Mouse (Mus musculus) brain, embryonic 14.5 days (tissue): ENCODE data around the gene Fam71e1.

Source experiments
- CTCF ChIP-seq: fragments of 200-500 bp; IDR thresholded peaks from 2 replicates; pipeline ENCODE4 v1.5.1; 2012; ENCODE audit warnings: inconsistent platforms, mild to moderate bottlenecking, moderate library complexity, borderline replicate concordance; ENCODE audit not compliant: insufficient read depth, insufficient read length; ENCODE audit errors: extremely low read depth
- POLR2A ChIP-seq: fragments of 200-500 bp; IDR thresholded peaks from 2 replicates; pipeline ENCODE4 v1.6.1; 2012; ENCODE audit warnings: mild to moderate bottlenecking, inconsistent platforms, borderline replicate concordance; ENCODE audit not compliant: poor library complexity, insufficient read depth, insufficient read length, severe bottlenecking; ENCODE audit errors: extremely low read depth

DNA sequence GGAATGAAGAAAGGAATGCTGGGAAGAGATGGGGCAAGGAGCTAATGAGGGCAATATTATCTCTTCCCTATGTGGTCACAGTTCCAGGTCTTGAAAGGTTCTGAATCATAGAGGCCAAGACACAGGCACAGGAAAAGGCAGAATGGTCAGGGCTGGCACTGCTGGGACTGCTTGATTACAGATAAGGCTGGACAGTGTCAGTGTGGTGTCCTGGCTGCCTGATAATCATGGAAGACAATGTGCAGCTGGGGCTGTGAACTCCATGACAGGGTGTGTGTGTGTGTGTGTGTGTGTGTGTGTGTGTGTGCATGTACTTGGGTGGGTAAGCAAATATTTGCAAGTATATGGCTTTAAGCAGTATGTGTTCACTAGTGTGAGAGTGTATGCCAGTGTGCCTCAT lies 11.1 kb downstream of the Fam71e1 start:
- no peak for TF ChIP-seq CTCF
- no peak for TF ChIP-seq POLR2A
